Comparison of ENCODE assay signal across 16 mouse cellular contexts in genomic region chr14:31764083-31764482, GRCm38 (mm10).
"Had no signal": no experiment of that assay in that cellular context is flagged by ENCODE, and none has a peak within 500 bp of the region (broad histone marks: within the 10 kb centered on the region; RNA-seq: fewer than 3 reads in every experiment).

No protein-coding gene starts in this region.

- DNase-seq: retina, postnatal 1 day; right cerebral cortex, adult 18-20 months; right cerebral cortex, postnatal 14 days; right cerebral cortex, postnatal 25 days; right cerebral cortex, postnatal 4 days; spleen, adult 18-20 months; thymus, adult 18-20 months; thymus, adult 2 months; thymus, postnatal 14 days; thymus, postnatal 25 days; thymus, postnatal 36 days; thymus, postnatal 4 days had no signal

- H3K27me3 ChIP-seq: neural tube, embryonic 13.5 days; neural tube, embryonic 15.5 days; stomach, embryonic 15.5 days had no signal

- H3K4me1 ChIP-seq: neural tube, embryonic 13.5 days; neural tube, embryonic 15.5 days; stomach, embryonic 15.5 days had no signal

- H3K27ac ChIP-seq: neural tube, embryonic 13.5 days; neural tube, embryonic 15.5 days; stomach, embryonic 15.5 days; stomach, postnatal 0 days had no signal

- H3K4me3 ChIP-seq: neural tube, embryonic 13.5 days; neural tube, embryonic 15.5 days; stomach, embryonic 15.5 days had no signal

- H3K9ac ChIP-seq: neural tube, embryonic 13.5 days; neural tube, embryonic 15.5 days; stomach, embryonic 15.5 days had no signal

- H3K9me3 ChIP-seq: neural tube, embryonic 13.5 days; neural tube, embryonic 15.5 days; stomach, embryonic 15.5 days had no signal

- H3K36me3 ChIP-seq: stomach, embryonic 15.5 days had no signal
